Mouse (Mus musculus) midbrain, embryonic 16.5 days (tissue): ENCODE results near the gene Wtip. TPM values are rescaled to one million over a fixed set of nuclear protein-coding genes. Genes with fewer than 3 reads are reported as not detected.
"Not testable (repeated sequence)": the region's sequence is repeated elsewhere in the genome, so short reads cannot be mapped to it uniquely, and the experiment has no call there.

Experiments
- ATAC-seq: fragments of 200-750 bp; cut with Nextera tagmentation; 2 replicates; pipeline ENCODE4 v1.8.0; 2017; ENCODE audit warnings: moderate TSS enrichment
- H3K27ac ChIP-seq: fragments of 300-500 bp; sonication (generic); 2 replicates; pipeline ENCODE4 v1.5.1; 2014; ENCODE audit warnings: mild to moderate bottlenecking, low read length, mixed read lengths
- H3K27me3 ChIP-seq: fragments of 300-500 bp; sonication (generic); 2 replicates; pipeline ENCODE4 v1.6.1; 2014; ENCODE audit warnings: low read depth, low read length, mixed read lengths; ENCODE audit not compliant: control insufficient read depth, insufficient read depth
- H3K36me3 ChIP-seq: fragments of 300-500 bp; sonication (generic); 2 replicates; pipeline ENCODE4 v1.6.1; 2014; ENCODE audit warnings: mild to moderate bottlenecking, low read length, moderate library complexity, mixed read lengths; ENCODE audit not compliant: control insufficient read depth, insufficient read depth
- H3K4me1 ChIP-seq: fragments of 300-500 bp; sonication (generic); 2 replicates; pipeline ENCODE4 v1.6.1; 2014; ENCODE audit warnings: mild to moderate bottlenecking, low read length, mixed read lengths; ENCODE audit not compliant: control insufficient read depth, insufficient read depth
- H3K4me2 ChIP-seq: fragments of 300-500 bp; sonication (generic); 2 replicates; pipeline ENCODE4 v1.6.1; 2014; ENCODE audit warnings: mild to moderate bottlenecking, low read length, mixed read lengths
- H3K4me3 ChIP-seq: fragments of 300-500 bp; sonication (generic); 2 replicates; pipeline ENCODE4 v1.5.1; 2014; ENCODE audit warnings: low read depth, mild to moderate bottlenecking, low read length, moderate library complexity, mixed read lengths
- H3K9ac ChIP-seq: fragments of 300-500 bp; sonication (generic); 2 replicates; pipeline ENCODE4 v1.6.1; 2014; ENCODE audit warnings: low read depth, low read length, mixed read lengths
- H3K9me3 ChIP-seq: fragments of 300-500 bp; sonication (generic); replicated peaks from 2 replicates; pipeline ENCODE4 v1.6.1; 2014; ENCODE audit warnings: mild to moderate bottlenecking, low read length, mixed read lengths; ENCODE audit not compliant: control insufficient read depth, poor library complexity, severe bottlenecking
- WGBS: fragments of 180-500 bp; shearing (Covaris S2); extraction: QIAGEN DNeasy Blood & Tissue Kit; methylation state at CpG from one replicate; pipeline ENCODE4 v1.1.7; 2014; 5-methylcytosine and 5-hydroxymethylcytosine counted together
- polyA plus RNA-seq: library from polyadenylated mRNA; unstranded; fragments of >200 nt; fragmentation: Nextera tagmentation; extraction: Ambion mirVana; gene quantifications from 2 replicates; pipeline ENCODE4 v1.2.1, GENCODE M21; 2015

Wtip gene
- polyA plus RNA-seq: 2.4 and 3.8 TPM in 2 replicates

DNA sequence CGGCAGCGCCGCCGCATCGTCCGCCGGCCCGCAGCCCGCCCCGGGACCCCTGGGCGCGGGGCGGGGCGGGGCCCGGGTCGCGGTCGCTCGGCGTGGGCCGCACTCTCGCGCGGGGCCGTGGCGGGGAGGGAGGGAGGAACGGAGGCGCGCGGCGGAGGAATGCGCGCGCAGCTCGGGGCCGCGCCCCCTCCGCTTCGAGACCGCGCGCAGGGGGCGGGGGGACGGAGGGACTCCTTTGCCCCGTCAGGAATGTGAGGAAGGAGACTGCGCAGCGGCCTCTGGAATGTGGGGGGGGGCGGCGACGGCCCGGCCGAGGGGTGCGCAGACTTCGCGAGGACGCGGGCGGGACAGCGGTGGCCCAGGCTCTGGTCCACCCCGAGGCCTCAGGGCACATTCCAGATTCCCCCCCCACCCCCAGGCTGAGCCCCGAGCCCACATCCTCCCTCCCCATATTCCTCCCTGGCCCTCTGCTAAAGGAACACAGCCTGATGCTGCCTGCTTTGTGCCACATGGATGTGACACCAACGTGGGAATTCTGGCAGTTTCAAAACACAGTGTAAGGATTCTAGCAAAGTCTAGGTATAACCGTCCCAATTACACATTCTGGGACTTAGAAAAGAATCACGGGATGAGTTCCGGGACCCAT lies at the start of gene Wtip:
Wtip (minus strand) TSS at position 152 of the 646 bp plus-strand sequence.
- peak within 1 kb of the TSS; percentile 85 for H3K9ac ChIP-seq
- no peaks in the 10 kb centered on the region for H3K27me3 ChIP-seq
- WGBS: 1% methylated on average over 55 of the region's 65 CpGs
- H3K27ac ChIP-seq: peak within 1 kb of the TSS; percentile 72
- H3K36me3 ChIP-seq: no peaks in the 10 kb centered on the region
- H3K9me3 ChIP-seq: no peaks in the 10 kb centered on the region
- peak; percentile 73 for ATAC-seq
- H3K4me3 ChIP-seq: peak within 1 kb of the TSS; percentile 78
- peak within 1 kb of the TSS; percentile 62 for H3K4me2 ChIP-seq
- H3K4me1 ChIP-seq: peaks cover 14% of the 10 kb centered on the region

DNA sequence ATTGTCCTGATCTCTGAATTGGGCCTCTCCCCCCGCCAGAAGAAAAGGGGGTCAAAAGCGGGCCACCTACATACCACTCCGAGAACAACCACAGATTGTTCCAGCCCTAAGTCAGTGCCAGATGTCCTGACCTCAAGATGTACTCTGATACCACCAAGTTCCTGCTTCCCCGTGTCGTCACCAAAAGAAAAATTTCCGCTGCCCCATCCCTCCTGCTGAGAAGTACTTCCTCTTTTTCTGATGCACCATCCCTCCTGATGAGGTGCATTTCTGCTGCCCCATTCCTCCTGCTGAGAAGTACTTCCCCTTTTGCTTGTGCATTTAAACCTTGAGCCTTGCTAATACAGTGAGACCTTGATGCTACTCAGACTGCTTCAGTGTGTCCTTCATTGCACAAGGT lies 43.2 kb upstream of the Wtip start:
- H3K36me3 ChIP-seq, H3K27ac ChIP-seq, H3K9me3 ChIP-seq, H3K4me2 ChIP-seq, H3K9ac ChIP-seq, H3K4me1 ChIP-seq, H3K27me3 ChIP-seq, H3K4me3 ChIP-seq, ATAC-seq: not testable (repeated sequence)
- 88% methylated on average over 6 of the region's 6 CpGs for WGBS

DNA sequence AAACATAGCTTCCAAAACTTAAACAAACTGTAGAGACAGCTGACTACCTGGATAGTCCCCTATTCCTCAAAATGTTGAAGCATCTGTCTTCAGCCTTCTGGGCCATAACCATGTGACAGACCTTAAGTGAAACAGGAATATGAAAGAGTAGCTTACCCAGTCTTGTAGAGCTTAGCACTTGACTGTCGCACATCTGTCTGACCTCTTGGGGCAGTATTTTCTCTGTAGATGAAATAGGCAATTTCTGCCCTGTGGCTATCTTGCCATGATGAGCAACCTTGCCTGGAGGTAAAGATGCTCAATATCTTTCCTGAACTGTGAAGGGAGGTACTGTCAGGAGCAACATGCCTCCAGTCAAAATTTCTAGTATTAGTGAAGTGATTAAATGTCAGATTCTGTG lies 39.2 kb upstream of the Wtip start:
- WGBS: 73% methylated on average over 1 of the region's 1 CpGs
- Histone ChIP-seq H3K27ac (no peak overlapping the region), H3K36me3 (no peaks in the 10 kb centered on the region), H3K4me3 (no peak overlapping the region), H3K4me1 (peaks cover 4% of the 10 kb centered on the region), H3K9ac (no peak overlapping the region), H3K4me2 (no peak overlapping the region), H3K9me3 (no peaks in the 10 kb centered on the region), H3K27me3 (no peaks in the 10 kb centered on the region)
- no peak for ATAC-seq

DNA sequence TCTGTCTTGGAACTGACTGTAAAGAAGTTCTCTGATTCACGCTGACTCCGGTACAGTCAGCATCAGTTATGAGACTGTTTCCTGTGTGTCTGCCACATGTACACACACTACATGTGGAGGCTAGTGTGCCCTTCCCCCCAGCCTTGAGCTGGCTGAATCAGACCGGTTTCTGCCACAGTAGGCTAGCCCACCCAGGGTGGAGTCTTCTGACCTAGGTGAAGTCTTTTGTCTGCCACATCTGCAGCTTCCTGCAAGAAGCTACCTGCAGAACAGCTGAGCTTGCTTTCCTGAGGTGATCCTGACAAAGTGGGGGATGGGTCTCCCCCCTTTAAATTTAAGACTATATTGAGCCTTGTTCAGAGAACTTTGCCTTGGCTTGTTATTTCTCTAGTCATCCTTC lies 36.4 kb upstream of the Wtip start, which contains the start of gene Uba2:
Uba2 (minus strand) TSS at position 146 of the 400 bp plus-strand sequence.
- Histone ChIP-seq H3K27me3 (no peaks in the 10 kb centered on the region), H3K4me3 (peak within 1 kb of the TSS; percentile 99), H3K4me1 (peaks cover 9% of the 10 kb centered on the region), H3K4me2 (peak within 1 kb of the TSS; percentile 97), H3K27ac (peak within 1 kb of the TSS; percentile 86), H3K36me3 (0 out of 2 replicates have a peak, but pooled peaks cover 2% of the 10 kb centered on the region), H3K9me3 (no peaks in the 10 kb centered on the region), H3K9ac (peak within 1 kb of the TSS; percentile 97)
- WGBS: 79% methylated on average over 3 of the region's 3 CpGs
- ATAC-seq: no peak

DNA sequence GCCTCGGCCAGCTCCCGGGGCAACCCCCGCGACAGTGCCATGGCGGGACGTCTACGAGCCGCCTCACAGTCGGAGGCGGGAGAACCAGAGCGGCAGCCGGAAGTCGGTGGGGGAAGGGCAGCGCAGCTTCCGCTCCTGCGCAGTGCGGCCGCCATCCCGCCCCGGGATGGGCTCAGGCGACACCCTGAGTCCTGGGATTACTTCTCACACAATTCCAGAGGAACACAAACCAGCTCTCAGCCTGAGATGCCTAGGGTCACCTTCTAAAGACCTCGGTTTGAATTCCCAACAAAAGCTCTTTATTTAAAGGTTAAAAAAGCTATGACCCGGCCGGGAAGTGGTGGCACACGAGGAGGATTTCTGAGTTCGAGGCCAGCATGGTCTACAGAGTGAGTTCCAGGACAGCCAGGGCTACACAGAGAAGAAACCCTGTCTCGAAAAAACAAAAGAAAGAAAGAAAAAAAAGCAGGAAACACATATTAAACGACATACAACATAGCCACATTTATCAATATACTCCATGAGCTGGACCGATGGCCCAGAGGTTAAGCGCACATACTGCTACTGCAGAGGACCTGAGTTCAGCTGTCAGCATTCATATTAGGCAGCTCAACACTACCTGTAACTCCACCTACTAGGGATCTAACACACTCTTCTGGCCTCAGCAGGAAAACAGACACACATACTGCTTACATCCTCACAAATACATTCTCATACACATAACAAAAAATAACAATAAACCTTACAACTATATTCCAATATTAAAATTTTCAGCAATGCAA lies 35.6 kb upstream of the Wtip start:
- peak; percentile 97 for ATAC-seq
- H3K36me3 ChIP-seq: peaks cover 2% of the 10 kb centered on the region; the same call in 1 of the 2 replicates
- H3K4me2 ChIP-seq: peak overlapping the region; percentile 97
- no peaks in the 10 kb centered on the region for H3K27me3 ChIP-seq
- peak overlapping the region; percentile 86 for H3K27ac ChIP-seq
- 10% methylated on average over 30 of the region's 30 CpGs for WGBS
- H3K9ac ChIP-seq: peak overlapping the region; percentile 97
- H3K4me1 ChIP-seq: peaks cover 9% of the 10 kb centered on the region
- peak overlapping the region; percentile 99 for H3K4me3 ChIP-seq
- H3K9me3 ChIP-seq: no peaks in the 10 kb centered on the region

DNA sequence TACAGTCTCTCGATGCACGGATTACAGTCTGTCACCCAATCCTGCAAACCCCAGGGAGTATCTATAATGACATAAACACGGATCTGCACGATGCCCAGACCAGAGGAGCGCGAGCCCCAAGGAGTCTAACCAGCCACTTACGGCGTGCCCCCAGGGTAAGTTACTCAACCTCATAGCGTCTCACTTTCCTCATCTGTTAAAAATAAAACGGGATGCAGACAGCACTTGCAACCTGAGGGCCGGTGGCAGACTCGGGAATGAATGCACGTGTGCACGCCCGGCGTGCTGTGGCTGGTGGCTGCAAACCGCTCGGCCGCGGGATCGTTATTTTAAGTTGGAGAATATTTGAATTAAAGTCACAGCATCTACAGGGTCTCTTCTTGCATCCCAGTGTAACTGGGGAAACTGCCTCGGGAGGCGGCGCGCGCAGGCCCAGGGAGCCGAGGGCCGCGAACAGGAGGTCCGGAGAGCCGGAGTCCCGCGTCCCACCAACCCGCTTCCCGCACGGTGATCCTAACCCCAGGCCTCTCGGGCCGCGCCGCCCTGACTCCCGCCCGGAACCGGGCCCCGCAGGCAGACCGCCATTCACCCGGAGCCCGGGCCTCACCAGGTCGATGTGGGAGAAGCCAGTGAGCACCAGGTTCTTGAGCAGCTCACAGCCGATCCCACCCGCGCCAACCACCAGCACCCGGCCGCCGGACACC lies 34.9 kb upstream of the Wtip start:
- peak; percentile 44; the same call in 1 of the 2 replicates for ATAC-seq
- peak overlapping the region; percentile 86 for H3K27ac ChIP-seq
- H3K9ac ChIP-seq: peak overlapping the region; percentile 97
- 0% methylated on average over 40 of the region's 54 CpGs for WGBS
- H3K4me2 ChIP-seq: peak overlapping the region; percentile 97
- H3K36me3 ChIP-seq: peaks cover 8% of the 10 kb centered on the region; the same call in 1 of the 2 replicates
- no peaks in the 10 kb centered on the region for H3K9me3 ChIP-seq
- H3K27me3 ChIP-seq: no peaks in the 10 kb centered on the region
- peak overlapping the region; percentile 99 for H3K4me3 ChIP-seq
- peaks cover 9% of the 10 kb centered on the region for H3K4me1 ChIP-seq

DNA sequence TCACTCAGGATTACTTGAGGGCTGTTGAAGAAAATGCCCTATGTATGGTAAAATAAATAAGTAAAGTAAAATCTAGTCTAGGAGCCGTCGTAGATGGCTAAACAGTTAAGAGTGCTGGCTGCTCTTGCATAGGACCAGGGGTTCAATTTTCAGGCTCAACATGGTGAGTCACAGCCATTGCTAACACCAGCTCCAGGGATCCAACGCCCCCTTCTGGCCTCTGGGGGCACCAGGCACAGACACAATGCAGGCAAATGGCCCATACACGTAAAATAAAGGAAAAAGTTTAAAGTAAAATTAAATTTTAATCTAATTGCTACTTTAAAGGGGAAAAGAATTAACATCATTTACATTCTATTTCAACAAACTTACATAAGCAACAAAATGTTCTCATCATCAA lies 33.8 kb upstream of the Wtip start:
- H3K36me3 ChIP-seq: peaks cover 10% of the 10 kb centered on the region; the same call in 1 of the 2 replicates
- 54% methylated on average over 4 of the region's 4 CpGs for WGBS
- H3K4me3 ChIP-seq: no peak overlapping the region
- no peaks in the 10 kb centered on the region for H3K27me3 ChIP-seq
- no peaks in the 10 kb centered on the region for H3K9me3 ChIP-seq
- H3K4me2 ChIP-seq: peak overlapping the region; percentile 20; the same call in 1 of the 2 replicates
- no peak overlapping the region for H3K9ac ChIP-seq
- ATAC-seq: no peak
- no peak overlapping the region for H3K27ac ChIP-seq
- peaks cover 9% of the 10 kb centered on the region for H3K4me1 ChIP-seq

DNA sequence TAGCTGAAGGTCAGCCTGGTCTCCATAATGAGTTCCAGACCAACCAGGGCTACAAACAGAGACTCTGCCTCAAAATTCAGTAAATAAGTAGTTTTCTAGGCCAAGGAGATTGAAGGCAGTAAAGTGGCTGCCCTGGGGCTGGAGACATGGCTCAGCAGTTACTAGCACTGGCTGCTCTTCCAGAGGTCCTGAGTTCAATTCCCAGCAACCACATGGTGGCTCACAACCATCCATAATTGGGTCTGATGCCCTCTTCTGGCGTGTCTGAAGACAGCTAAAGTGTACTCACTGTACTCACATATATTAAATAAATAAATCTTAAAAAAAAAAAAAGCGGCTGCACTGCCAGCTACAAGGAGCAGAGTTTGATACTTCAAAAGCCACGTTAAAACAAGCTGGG lies 32.9 kb upstream of the Wtip start:
- H3K9me3 ChIP-seq: no peaks in the 10 kb centered on the region
- H3K4me3 ChIP-seq: no peak overlapping the region
- H3K27ac ChIP-seq: no peak overlapping the region
- H3K4me1 ChIP-seq: peaks cover 9% of the 10 kb centered on the region
- no peaks in the 10 kb centered on the region for H3K27me3 ChIP-seq
- H3K36me3 ChIP-seq: peaks cover 19% of the 10 kb centered on the region
- WGBS: 81% methylated on average over 3 of the region's 3 CpGs
- H3K4me2 ChIP-seq: no peak overlapping the region
- no peak overlapping the region for H3K9ac ChIP-seq
- no peak for ATAC-seq
